Mouse (Mus musculus) adrenal gland, postnatal 14 days (tissue): Measurements from ENCODE around the gene BC051142. TPM values are rescaled to one million over a fixed set of nuclear protein-coding genes. Genes with fewer than 3 reads are reported as not detected.

Source experiments
- DNase-seq: peaks from one replicate; pipeline ENCODE4 v3.0.0; 2021; ENCODE audit warnings: mixed read lengths
- long read RNA-seq, 2 experiments: library from polyadenylated mRNA; stranded (forward); transcript quantifications; one replicate each; pipeline ENCODE4 v2.0.0; 2021
- total RNA-seq: library from RNA; stranded (reverse); gene quantifications from 2 replicates; pipeline ENCODE4 v1.2.3, GENCODE M21; 2021

Gene BC051142
- total RNA-seq, result 1.2 and 2.4 TPM in 2 replicates
- long read RNA-seq, experiment 1, result 0 reads
- long read RNA-seq, experiment 2, result 0 reads

DNA sequence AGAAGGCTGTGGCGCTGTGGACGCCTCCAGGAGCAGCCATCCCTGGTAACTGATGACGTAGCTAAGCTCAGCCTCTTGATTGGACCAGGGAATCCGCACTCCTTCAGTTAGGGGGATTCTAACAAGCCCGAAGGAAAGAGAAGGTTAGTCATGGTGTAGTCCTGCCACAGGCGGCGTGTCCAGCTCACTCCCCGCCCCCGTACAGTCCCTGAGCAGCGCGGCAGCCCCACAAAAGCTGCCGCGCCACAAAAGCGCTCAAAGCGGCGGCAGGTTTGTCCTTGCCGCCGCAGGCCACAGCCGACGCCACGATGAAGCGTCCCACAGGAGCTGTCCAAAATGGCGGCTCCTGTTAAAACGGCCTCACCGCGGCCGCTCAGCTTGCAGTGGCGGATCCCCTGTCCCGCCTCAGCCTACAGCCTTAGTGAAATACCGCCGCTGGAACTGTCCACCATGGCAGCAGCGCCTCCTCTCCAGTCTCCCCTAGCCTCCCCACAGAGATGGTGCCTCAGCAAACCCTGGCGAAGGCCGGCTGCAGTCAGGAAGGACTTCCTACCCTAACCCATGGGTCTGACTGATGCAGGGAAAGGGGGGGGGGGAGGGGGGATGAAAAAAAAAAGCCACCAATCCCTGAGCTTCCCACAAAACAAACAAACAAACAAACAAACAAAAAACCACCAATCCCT, at the start of gene BC051142:
Gene BC051142, plus strand, starts transcription at position 110 of the 683 bp plus-strand sequence.
- DNase-seq, result peak; percentile 90

DNA sequence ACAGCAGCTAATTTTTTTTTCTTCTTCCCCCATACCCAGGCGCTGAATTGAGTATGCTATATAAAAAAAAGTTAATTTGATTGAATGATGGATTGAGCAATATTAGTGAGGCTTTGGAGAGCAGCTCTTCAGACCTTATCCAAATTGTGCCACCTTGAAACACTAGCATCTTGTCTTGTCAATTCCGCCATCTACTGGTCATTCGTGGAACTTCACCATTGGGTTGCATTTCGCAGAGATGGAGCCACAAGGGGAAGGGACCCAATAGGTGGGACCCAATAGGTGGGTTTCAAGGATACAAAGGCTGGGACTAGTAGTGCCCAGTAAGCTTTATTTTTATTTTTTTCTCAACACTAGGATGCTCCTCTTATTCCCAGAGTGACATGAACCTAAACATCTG, 49.2 kb upstream of the BC051142 start:
- peak; percentile 82 for DNase-seq

DNA sequence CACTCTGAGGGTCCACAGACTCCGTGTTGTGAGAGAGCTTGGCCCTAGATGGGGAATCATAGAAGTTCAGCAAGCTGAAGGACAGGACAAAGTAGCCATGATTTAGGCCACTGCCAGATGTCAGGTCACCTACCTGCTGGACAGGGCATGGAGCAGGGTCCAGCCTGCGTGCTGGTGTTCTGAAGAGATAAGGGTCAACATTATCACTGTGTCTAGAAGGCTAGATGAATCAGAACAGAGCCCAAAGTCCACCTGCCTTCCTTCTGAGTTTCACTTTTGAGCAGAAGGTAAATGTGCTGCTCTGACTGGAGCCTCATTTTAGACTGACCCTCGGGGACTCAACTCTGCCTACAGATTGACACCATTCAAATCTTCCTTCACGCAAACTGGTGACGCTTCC, 44.1 kb upstream of the BC051142 start, which contains the start of gene Btnl2:
Gene Btnl2, plus strand, starts transcription at position 284 of the 400 bp plus-strand sequence.
- DNase-seq, result no peak

DNA sequence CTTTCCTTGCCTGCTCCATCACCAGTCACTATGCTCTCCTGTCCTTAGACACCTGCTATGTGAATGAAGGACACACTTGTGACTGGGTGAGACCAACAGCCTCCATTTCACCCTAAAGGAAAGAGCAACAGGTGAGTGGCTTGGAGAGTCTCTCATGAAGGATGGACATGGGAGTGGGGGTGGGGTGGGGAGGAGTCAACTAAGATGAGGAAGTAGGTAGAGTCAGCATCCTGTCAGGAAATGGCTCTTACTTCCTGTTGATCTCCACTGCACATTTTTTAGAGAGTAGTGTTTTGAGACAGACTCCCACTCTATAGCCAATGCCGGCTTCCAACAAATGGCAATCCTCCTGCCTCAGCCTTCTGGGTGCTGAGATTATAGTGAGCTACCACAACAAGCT, 43.7 kb upstream of the BC051142 start:
- DNase-seq, result no peak

DNA sequence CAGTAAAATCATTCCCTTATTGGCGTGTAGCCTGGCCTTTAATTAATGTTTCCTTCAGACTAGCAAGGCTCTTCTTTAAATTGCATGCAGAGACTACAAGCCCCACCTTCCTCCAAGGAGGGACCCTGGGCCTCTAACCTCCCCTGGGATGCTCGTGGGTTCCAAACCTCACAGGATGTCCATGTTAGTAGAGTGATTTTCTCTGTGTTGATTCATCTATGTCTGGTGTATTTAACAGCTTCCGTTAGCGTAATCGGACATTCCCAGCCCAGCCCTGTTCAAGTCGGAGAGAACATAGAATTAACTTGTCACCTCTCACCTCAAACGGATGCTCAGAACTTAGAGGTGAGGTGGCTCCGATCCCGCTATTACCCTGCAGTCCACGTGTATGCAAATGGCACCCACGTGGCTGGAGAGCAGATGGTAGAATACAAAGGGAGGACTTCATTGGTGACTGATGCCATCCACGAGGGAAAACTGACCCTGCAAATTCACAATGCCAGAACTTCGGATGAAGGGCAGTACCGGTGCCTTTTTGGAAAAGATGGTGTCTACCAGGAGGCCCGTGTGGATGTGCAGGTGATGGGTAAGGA, 35.6 kb upstream of the BC051142 start:
- no peak for DNase-seq

DNA sequence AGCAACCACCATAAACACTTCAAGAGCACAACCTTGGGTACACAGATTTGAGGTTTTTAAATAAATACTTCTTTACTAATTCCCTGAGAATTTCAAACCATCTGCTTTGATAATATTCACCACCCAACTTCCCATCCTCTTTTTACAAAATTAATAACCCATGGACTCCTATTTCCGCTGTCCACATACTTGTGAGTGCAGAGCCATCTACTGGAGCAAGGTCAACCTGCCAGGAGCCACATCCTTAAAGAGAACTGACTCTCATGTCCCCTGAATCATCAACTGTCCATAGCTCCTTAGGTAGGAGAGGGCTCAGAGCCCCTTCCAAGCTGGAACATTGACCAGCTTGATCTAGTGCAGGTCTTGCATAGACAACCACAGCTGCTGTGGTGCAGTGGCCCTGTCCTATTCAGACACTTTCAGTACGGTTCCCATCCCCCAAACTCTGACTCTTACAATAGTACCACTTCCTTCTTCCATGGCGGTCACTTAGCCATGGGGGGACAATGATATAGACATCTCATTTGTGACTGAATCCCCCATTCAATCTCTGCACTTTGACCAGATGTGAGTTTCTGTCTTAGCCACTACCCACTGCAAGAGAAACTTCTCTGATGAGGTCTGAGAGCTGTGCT, 34.8 kb upstream of the BC051142 start:
- DNase-seq, result no peak

DNA sequence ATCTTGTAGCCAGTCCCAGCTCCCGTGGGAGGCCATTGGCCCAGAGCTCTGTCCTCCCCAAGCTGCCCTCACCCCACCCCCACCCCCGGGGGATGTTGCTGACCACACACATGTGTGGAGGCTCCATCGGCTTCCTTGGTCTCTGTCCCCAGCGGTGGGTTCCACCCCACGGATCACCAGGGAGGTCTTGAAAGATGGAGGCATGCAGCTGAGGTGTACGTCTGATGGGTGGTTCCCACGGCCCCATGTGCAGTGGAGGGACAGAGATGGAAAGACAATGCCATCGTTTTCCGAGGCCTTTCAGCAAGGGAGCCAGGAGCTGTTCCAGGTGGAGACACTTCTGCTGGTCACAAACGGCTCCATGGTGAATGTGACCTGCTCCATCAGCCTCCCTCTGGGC, 33.6 kb upstream of the BC051142 start:
- DNase-seq, result no peak

DNA sequence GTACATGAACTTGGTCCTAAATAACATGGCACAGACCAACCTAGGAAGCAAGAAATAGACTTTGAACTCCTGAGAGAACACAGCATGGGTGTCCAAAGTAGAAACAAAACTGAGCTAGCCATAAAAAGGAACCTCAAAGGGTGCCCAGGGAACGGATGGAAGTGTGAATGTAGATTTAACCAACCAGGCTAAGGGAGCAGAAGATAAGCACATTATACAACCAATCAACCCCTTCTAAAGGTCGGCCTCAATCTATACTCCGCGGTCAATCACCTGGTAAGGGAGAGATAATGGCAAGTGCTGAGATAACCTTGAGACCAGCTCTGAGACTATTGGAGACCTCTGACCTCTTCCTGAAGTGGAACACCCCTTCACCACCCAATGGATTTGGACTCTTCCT, 28.1 kb upstream of the BC051142 start:
- DNase-seq, result no peak

DNA sequence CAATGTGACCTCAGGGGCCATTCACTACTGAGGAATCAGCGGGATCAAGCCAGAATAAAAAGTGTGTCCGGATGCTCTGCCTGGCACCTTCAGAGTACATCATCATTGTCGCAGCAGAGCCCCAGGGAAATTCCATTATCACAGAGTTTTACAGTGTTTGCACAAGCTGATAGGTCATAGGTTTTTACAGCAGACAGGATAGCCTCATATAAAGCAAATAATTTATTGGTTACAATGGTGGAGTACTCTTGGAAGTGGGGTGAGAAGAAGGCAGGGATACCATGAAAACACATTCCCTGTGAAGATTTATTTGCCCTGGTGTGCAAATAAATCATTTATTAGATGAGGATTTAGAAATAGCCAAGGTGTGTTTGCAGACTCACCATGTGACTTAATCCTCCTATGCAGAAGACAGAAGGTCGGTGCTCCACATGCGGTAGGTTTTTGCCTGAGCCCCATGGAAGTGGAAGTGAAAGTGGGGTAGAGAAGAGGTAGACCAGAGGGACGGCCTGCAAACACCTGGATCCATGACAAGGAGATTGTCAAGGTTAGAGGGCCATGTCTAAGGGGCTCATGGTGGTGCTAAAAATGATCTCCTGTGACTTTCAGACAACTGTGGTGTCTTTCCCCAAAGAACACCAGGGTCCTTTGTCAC, 25.4 kb upstream of the BC051142 start:
- DNase-seq, result no peak

DNA sequence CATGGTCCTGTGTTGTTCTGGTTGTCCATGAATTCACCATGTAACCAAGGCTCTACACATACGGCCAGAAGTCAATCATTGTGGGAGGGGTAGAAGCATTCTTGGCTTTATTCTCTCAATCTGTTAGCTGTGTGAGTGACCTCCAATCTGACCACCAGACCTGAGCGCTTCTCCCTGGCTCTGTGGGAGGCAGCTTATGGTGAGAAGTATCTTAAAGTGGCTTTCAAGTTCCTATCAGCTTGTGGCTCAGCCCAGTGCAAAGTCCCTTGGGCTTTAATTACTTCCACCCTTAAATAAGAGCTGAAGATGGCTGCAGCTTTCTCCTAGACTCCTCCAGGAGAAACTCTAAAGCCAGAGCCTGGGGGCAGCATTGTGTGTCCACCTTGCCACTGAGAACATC, 21.8 kb upstream of the BC051142 start, which contains the start of gene Btnl1:
Gene Btnl1, plus strand, starts transcription at position 286 of the 400 bp plus-strand sequence.
- DNase-seq, result no peak

DNA sequence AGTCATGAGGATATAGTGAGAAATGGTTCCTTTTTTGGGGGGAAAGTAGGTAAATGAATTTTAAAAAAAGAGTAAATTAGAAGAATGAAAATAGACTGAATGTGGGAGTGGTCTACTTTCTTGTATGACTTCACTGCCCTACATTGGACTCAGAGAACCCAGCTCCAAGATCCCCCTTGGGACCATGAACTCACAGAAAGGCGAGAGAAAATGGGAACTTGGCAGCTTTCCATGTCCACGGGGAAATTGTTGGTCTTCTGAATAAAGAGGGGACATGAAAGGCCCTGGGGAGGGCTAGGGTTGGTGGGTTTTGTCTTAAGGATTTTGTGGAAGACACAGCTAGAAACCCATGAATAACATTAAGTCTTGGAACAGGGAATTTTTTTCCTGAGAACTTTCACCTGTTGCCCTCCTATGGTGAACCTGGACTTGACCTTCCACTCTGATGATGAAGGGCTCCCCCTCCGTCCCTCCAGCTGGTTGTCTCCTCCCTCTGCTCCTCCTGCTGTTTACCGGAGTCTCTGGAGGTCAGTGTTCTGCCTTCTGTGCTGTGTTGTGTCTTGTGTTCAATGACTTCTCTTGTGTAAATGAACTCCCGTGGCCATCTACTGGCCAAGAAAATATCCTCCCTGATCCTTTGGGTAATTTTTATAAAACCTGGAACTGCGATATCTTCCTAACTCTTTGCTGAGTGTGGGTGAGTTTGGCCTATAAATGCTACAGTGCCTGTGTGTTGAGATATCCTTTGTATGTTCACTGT, 21.0 kb upstream of the BC051142 start:
- no peak for DNase-seq

DNA sequence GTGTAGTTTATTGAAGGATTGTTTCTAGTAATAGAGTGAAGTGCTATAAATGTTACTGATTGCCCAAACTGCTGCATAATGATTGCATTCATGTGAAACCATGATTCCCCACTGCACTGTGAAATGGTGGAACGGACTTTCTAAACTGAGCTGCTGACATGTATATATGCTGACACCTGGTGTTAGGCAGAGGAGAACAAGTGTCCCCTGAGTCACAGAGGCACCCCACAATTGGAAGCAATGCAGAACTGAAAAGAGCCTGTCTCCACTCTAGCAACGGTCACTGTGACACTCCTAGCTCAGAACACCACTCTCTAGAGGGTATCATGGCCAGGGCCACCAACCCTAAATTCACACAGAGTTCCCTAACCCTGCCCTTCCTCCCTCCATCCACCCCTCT, 19.9 kb upstream of the BC051142 start:
- no peak for DNase-seq

DNA sequence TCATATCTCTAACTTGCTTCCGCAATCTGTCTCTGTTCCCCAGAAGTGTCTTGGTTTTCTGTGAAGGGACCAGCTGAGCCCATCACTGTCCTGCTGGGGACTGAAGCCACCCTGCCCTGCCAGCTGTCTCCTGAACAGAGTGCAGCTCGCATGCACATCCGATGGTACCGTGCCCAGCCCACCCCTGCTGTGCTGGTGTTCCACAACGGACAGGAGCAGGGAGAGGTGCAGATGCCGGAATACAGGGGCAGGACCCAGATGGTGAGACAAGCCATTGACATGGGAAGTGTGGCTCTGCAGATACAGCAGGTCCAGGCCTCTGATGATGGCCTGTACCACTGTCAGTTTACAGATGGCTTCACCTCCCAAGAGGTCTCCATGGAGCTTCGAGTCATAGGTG, 19.2 kb upstream of the BC051142 start:
- DNase-seq, result no peak

DNA sequence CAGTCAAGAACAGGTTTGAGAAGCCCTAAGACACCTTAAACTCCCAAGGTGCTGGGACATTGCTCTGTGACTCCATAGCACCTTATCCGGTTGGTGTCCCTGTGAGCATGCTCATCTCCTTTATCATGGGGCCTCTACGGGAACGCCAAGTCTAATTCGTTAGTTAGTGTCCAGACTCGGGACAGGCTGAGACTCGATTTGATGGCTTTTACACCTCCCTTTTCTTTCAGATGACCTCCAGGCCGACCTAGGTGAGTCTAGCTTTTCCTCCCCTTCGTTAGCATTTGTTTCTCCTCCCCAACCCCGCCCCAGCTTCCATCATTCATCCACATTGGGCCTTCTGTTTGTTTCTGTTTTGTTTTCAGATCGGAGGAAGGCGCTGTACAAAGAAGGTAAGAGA, 16.7 kb upstream of the BC051142 start:
- no peak for DNase-seq

DNA sequence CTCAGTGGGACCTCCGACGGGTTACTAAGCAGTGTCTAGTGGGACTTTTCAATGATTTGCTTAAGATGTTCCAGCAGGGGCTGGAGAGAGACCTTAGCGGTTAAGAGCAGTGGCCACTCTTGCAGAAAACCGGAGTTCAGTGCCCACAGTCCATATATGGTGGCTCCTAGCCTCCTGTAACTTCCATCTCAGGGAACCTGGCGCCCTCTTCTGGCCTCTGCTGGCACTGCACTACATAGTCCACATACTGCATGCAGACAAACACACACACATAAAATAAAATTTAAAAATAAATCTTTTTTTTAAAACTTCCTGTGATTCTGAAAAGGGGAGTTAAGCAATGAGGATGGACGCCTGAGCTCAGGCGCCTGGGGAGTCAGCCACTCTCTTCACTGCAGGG, 15.4 kb upstream of the BC051142 start:
- peak; percentile 28 for DNase-seq

DNA sequence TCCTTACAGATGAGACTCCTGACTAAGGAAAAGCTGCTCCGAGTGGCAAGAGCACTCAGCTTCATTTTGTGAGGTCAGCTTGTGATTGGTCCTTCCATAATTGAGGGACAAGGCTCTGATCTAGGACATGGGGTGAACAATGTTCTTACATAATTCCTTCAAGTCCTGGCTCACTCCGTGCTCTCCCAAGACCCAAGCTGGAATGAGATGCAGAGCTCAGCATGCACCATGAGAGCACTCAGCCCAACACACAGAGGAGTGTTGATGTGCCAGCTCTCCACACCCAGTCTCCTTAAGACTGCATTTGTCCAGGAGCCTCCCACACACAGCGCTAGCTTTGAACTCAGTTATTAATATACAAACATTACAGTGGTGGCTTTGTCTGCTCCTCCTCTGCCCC, 13.9 kb upstream of the BC051142 start:
- DNase-seq, result no peak

DNA sequence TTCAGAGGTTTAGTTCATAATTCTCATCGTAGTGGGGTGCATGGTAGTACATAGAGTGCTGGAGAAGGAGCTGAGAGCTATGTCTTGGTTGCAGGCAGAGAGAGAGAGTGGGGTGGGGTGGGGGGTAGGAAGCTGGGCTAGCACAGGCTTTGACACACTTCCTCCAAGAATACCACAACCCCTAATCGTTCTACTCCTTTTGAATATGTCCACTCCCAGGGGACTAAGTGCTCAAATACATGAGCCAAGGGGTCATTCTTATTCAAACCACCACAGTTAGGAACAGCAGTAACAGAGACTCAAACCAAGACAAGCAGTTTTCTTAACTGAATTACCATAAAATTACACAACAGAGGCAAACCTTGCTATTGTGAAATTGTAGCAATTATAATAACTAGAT, 12.0 kb upstream of the BC051142 start:
- DNase-seq, result no peak

DNA sequence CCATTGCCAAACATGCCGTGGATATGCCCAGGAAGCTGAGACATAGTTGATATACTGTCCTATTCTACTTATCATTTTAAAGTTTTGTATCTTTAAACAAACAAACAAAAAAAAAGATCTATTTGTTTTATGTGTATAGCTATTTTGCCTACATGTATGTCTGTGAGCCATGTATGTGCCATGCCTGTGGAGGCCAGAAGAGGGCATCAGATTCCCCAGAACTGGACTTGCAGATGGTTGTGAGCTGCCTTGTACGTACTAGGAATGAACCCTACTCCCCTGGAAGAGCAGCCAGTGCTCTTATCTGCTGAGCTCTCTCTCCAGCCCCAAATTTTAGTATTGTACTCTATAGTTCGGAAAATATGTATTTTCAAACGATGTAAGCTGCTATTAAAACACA, 10.1 kb upstream of the BC051142 start:
- peak; percentile 69 for DNase-seq

DNA sequence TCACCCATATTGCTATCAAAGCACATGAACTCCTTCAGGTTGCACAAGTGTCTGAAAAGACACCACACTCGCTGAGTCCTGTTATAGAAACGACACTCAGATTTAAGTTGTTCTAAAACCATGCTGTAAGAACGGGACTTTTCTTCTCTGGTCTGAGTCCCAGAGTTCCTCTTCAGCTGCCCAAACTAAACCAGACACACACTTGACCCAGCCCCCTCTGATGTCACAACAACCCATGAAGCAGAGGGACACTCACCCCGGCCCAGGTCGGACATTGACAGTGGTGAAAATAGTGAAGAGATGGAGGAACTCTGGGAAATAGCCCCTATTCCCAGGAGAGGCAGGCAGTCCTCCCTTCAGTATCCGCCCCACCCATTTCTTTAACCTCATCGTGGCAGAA, 7.1 kb upstream of the BC051142 start:
- DNase-seq, result no peak

DNA sequence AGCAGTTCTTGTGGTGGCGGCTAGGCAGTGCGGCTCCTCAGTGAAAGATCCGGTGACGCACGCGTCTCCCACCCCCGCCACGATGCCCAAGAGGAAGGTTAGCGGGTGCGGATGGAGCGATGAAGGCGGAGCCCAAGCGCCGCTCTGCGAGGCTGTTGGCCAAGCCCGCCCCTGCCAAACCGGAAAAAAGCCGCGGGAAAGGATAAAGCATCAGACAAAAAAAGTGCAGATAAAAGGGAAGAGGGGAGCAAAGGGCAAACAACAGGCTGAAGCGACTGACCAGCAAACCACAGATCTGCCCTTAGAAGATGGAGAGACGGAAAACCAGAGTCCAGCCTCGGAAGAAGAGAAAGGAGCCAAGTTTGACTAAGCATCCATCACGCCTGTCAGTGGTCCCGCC, 6.3 kb upstream of the BC051142 start:
- peak; percentile 56 for DNase-seq

DNA sequence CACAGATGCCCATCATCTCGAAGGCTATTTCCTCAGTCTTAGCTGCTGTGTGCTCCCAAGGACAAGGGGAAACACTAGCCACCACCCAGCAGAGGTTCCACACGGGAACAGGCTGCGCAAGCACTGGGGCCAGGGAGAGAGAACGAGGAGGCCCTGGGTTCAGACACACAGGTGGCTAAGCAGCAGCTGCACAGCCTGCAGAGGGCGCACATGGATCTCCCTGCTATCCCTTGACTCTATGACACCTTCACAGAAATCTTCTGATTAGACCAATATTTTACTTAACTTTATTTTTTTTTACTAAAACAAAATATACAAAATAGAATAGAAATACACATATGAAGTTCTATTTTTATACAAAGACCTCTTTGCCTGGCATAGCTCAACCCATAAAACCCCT, 1.3 kb upstream of the BC051142 start:
- DNase-seq, result no peak

DNA sequence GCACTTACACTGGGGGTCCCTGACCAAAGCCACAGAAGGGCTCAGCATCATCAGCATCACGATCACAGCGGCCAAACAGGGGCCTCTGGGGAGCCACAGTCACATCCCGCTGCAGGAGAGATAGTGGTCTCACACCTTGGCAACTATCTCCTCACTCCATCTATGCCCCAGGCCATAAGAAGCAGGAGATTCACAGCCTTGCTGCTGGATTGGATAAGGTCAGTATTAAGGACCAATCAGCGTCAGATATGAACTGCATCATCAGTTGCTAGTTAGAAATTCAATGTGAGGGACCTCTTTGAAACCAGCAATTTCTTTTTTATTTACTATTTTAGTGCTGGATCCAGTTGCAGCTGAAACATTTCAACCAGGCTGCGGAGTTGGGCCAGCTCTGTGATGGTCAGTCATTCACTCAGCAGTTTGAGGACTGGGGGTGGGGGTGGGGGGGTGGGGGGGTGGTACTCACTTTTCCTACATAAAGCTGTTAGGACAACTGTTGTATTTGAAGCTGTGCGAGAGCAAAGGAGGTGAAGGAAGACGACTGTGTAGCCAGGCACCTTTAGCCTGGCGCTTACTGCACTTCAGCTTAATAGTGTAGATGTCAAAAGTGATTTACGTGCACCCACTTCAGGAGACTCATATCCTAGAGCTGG, 436 bp upstream of the BC051142 start:
- peak; percentile 74 for DNase-seq
